Mouse (Mus musculus) small intestine, adult 2 months (tissue): ENCODE data around the gene Apobec4.

Source experiments
- CTCF ChIP-seq: fragments of 200-500 bp; IDR thresholded peaks from 2 replicates; pipeline ENCODE4 v1.5.1; 2012; ENCODE audit warnings: low read depth, mild to moderate bottlenecking, control low read depth, inconsistent platforms, low read length, moderate library complexity, mixed read lengths; ENCODE audit not compliant: insufficient replicate concordance, insufficient read length; ENCODE audit errors: extremely low read depth
- POLR2A ChIP-seq: fragments of 200-500 bp; IDR thresholded peaks from 2 replicates; pipeline ENCODE4 v1.6.1; 2012; ENCODE audit warnings: low read depth, mild to moderate bottlenecking, control low read depth, inconsistent platforms, low read length, moderate library complexity

DNA sequence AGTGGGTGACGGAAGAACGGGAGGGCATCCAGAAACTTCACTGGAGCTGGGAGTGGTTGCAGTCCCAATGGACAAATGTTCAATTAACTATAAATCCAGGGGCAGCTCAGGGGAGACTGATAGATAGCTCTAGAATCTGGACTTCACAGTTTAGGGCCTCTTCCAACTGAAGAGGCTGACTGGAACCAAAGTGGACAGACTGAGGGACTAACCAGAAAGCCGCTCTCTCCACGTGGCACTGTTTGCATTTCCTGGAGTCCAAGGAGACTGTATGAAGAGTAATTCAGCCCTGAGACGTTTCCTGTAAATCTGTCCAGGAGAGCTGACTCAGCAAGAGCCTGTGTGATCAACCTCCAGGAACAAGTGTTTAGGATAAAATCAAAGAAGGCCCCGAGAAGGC lies 46.4 kb upstream of the Apobec4 start:
- TF ChIP-seq CTCF (no peak), POLR2A (no peak)
